In genomic region chr7:6189542-6189941, GRCm38 (mm10) we compare ENCODE assay signal across 12 mouse cellular contexts. TPM values are rescaled to one million over a fixed set of nuclear protein-coding genes. Genes with fewer than 3 reads are reported as not detected.
DNase-seq lines count a peak whose midpoint lies in the region; ATAC-seq and TF ChIP-seq lines count a peak whose summit lies in the region.
"Had no signal": no experiment of that assay in that cellular context is flagged by ENCODE, and none has a peak within 500 bp of the region (broad histone marks: within the 10 kb centered on the region; RNA-seq: fewer than 3 reads in every experiment).

No protein-coding gene starts in this region.

- no peaks in the 10 kb centered on the region for H3K79me2 ChIP-seq in heart, adult 2 months (replicated peaks; ENCODE audit: control insufficient read depth, insufficient read depth, low read length)

- no peak overlapping the region for H3K27ac ChIP-seq in heart, adult 2 months
- no peak overlapping the region for H3K27ac ChIP-seq in midbrain, embryonic 14.5 days (replicated peaks; ENCODE audit: low read depth, low read length)
- H3K27ac ChIP-seq in midbrain, embryonic 16.5 days (ENCODE audit: low read length) = no peak overlapping the region
- no peak overlapping the region for H3K27ac ChIP-seq in intestine, postnatal 0 days (ENCODE audit: low read depth, low read length)
- H3K27ac ChIP-seq: hindbrain, embryonic 15.5 days had no signal

- H3K36me3 ChIP-seq in heart, adult 2 months (ENCODE audit: control insufficient read depth, insufficient read depth, low read length) = no peaks in the 10 kb centered on the region
- H3K36me3 ChIP-seq in midbrain, embryonic 14.5 days (ENCODE audit: control insufficient read depth, insufficient read depth, low read length) = peaks cover 58% of the 10 kb centered on the region
- H3K36me3 ChIP-seq in midbrain, embryonic 16.5 days (ENCODE audit: control insufficient read depth, insufficient read depth, low read length) = peaks cover 40% of the 10 kb centered on the region
- peaks cover 38% of the 10 kb centered on the region for H3K36me3 ChIP-seq in intestine, postnatal 0 days (ENCODE audit: control insufficient read depth, insufficient read depth)

- no peak overlapping the region for H3K9ac ChIP-seq in heart, adult 2 months (ENCODE audit: low read depth, low read length)
- no peak overlapping the region for H3K9ac ChIP-seq in midbrain, embryonic 14.5 days (replicated peaks; ENCODE audit: low read length)
- no peak overlapping the region for H3K9ac ChIP-seq in midbrain, embryonic 16.5 days (ENCODE audit: low read depth, low read length)
- H3K9ac ChIP-seq in intestine, postnatal 0 days (ENCODE audit: low read depth, low read length) = no peak overlapping the region
- H3K9ac ChIP-seq: hindbrain, embryonic 15.5 days had no signal

- H3K27me3 ChIP-seq in heart, adult 2 months (ENCODE audit: control insufficient read depth, insufficient read depth, low read length) = no peaks in the 10 kb centered on the region
- no peaks in the 10 kb centered on the region for H3K27me3 ChIP-seq in midbrain, embryonic 14.5 days (ENCODE audit: control insufficient read depth, insufficient read depth, low read length)
- H3K27me3 ChIP-seq in midbrain, embryonic 16.5 days (ENCODE audit: control insufficient read depth, insufficient read depth, low read depth, low read length) = no peaks in the 10 kb centered on the region
- H3K27me3 ChIP-seq in intestine, postnatal 0 days (replicated peaks; ENCODE audit: control insufficient read depth, insufficient read depth, low read length) = no peaks in the 10 kb centered on the region
- H3K27me3 ChIP-seq: hindbrain, embryonic 15.5 days had no signal

- ATAC-seq in midbrain, embryonic 14.5 days (ENCODE audit: low FRiP score, low TSS enrichment) = peak; percentile 12; the same call in 1 of the 2 replicates
- no peak for ATAC-seq in midbrain, embryonic 16.5 days
- ATAC-seq in intestine, postnatal 0 days = 0 out of 2 replicates have a peak, but pooled peaks have one; percentile 11

- 0 out of 2 replicates have a peak, but pooled peaks have one; percentile 12 for TF ChIP-seq CTCF in heart, adult 2 months (IDR thresholded peaks at IDR 0.05)
- peak; percentile 57 for TF ChIP-seq CTCF in intestine, postnatal 0 days (IDR thresholded peaks at IDR 0.05; ENCODE audit: low read depth)

- 61% methylated on average over 45 of the region's 45 CpGs for WGBS in heart, adult 2 months
- WGBS in midbrain, embryonic 14.5 days = 50% methylated on average over 45 of the region's 45 CpGs
- 50% methylated on average over 44 of the region's 45 CpGs for WGBS in midbrain, embryonic 16.5 days
- WGBS in intestine, postnatal 0 days = 51% methylated on average over 45 of the region's 45 CpGs

- no peak for TF ChIP-seq EP300 in heart, adult 2 months (IDR thresholded peaks at IDR 0.05; ENCODE audit: insufficient read depth, low read depth, low read length)

- no peaks in the 10 kb centered on the region for H3K4me1 ChIP-seq in heart, adult 2 months (ENCODE audit: control insufficient read depth, insufficient read depth, low read length)
- H3K4me1 ChIP-seq in midbrain, embryonic 14.5 days (ENCODE audit: control insufficient read depth, insufficient read depth, low read length) = no peaks in the 10 kb centered on the region
- H3K4me1 ChIP-seq in midbrain, embryonic 16.5 days (ENCODE audit: control insufficient read depth, insufficient read depth, low read length) = no peaks in the 10 kb centered on the region
- no peaks in the 10 kb centered on the region for H3K4me1 ChIP-seq in intestine, postnatal 0 days (replicated peaks; ENCODE audit: control insufficient read depth, insufficient read depth, low read length)
- H3K4me1 ChIP-seq: hindbrain, embryonic 15.5 days had no signal

- TF ChIP-seq POLR2A in heart, adult 2 months (IDR thresholded peaks at IDR 0.05; ENCODE audit: insufficient read depth, low read depth, low read length) = no peak

- intact Hi-C loops in heart, adult 2 months (cut with DNase I) = no loop called here
- intact Hi-C loops in heart, postnatal 10 days (cut with DNase I) = no loop called here

- no peak overlapping the region for H3K4me3 ChIP-seq in heart, adult 2 months
- no peak overlapping the region for H3K4me3 ChIP-seq in midbrain, embryonic 14.5 days (replicated peaks; ENCODE audit: low read depth, low read length)
- H3K4me3 ChIP-seq in midbrain, embryonic 16.5 days (ENCODE audit: low read depth, low read length) = no peak overlapping the region
- no peak overlapping the region for H3K4me3 ChIP-seq in intestine, postnatal 0 days (ENCODE audit: low read depth, low read length)
- H3K4me3 ChIP-seq: hindbrain, embryonic 15.5 days had no signal

- H3K9me3 ChIP-seq in midbrain, embryonic 14.5 days (ENCODE audit: control insufficient read depth, low read length) = no peaks in the 10 kb centered on the region
- no peaks in the 10 kb centered on the region for H3K9me3 ChIP-seq in midbrain, embryonic 16.5 days (replicated peaks; ENCODE audit: control insufficient read depth, low read length, poor library complexity, severe bottlenecking)
- H3K9me3 ChIP-seq in intestine, postnatal 0 days (ENCODE audit: control insufficient read depth) = no peaks in the 10 kb centered on the region
- H3K9me3 ChIP-seq: hindbrain, embryonic 15.5 days had no signal

- no peak overlapping the region for H3K4me2 ChIP-seq in midbrain, embryonic 14.5 days (ENCODE audit: low read length)
- no peak overlapping the region for H3K4me2 ChIP-seq in midbrain, embryonic 16.5 days (ENCODE audit: low read length)
- H3K4me2 ChIP-seq in intestine, postnatal 0 days (replicated peaks; ENCODE audit: low read depth) = no peak overlapping the region
- H3K4me2 ChIP-seq: hindbrain, embryonic 15.5 days had no signal

- DNase-seq in heart, adult 2 months = no peak
- DNase-seq in heart, postnatal 10 days = no peak
- DNase-seq in midbrain, embryonic 14.5 days = peak; percentile 28
- peak; percentile 51 for DNase-seq in testis, postnatal 10 days (ENCODE audit: low spot score)
- DNase-seq in thymus, postnatal 25 days = no peak
- no peak for DNase-seq in layer of hippocampus, postnatal 25 days (ENCODE audit: extremely low spot score in 1 of 2, low spot score in 1 of 2)

RNA-seq across cellular contexts. Expression of gene Galp, which starts 7.3 kb away (rescaled TPM):
- not detected for total RNA-seq in heart, adult 2 months (2021)
- polyA plus RNA-seq in heart, adult 2 months (2012; rRNA removed) = not detected in 2 replicates
- not detected for total RNA-seq in heart, postnatal 10 days (2021)
- polyA plus RNA-seq in midbrain, embryonic 14.5 days (2014; fragmentation: Nextera tagmentation; extraction: Ambion mirVana) = not detected in 2 replicates
- polyA plus RNA-seq in midbrain, embryonic 16.5 days (2015; fragmentation: Nextera tagmentation; extraction: Ambion mirVana) = not detected in 2 replicates
- not detected in 2 replicates for polyA plus RNA-seq in intestine, postnatal 0 days (2015; fragmentation: Nextera tagmentation; extraction: Ambion mirVana)
- total RNA-seq in layer of hippocampus, postnatal 25 days (2021) = not detected
- total RNA-seq: left cerebral cortex, postnatal 25 days had no signal
- polyA plus RNA-seq: hindbrain, embryonic 15.5 days; neural tube, embryonic 14.5 days; spleen, adult 2 months had no signal

RNA-seq across cellular contexts. Expression of gene Zfp444, which starts 17.5 kb away (rescaled TPM):
- total RNA-seq in heart, adult 2 months (2021) = 10 to 100 TPM; 11.0 to 12.7 TPM
- polyA plus RNA-seq in heart, adult 2 months (2012; rRNA removed) = 8.1 and 10.9 TPM in 2 replicates
- total RNA-seq in heart, postnatal 10 days (2021) = 10 to 100 TPM; 11.8 to 13.8 TPM
- 82.8 and 94.7 TPM in 2 replicates for polyA plus RNA-seq in midbrain, embryonic 14.5 days (2014; fragmentation: Nextera tagmentation; extraction: Ambion mirVana)
- 94.9 and 95.7 TPM in 2 replicates for polyA plus RNA-seq in midbrain, embryonic 16.5 days (2015; fragmentation: Nextera tagmentation; extraction: Ambion mirVana)
- 18.5 and 18.7 TPM in 2 replicates for polyA plus RNA-seq in intestine, postnatal 0 days (2015; fragmentation: Nextera tagmentation; extraction: Ambion mirVana)
- total RNA-seq in layer of hippocampus, postnatal 25 days (2021) = 10 to 100 TPM; 58.2 to 66.7 TPM

RNA-seq across cellular contexts. Expression of gene Zscan5b, which starts 32.5 kb away (rescaled TPM):
- not detected for total RNA-seq in heart, adult 2 months (2021)
- not detected in 2 replicates for polyA plus RNA-seq in heart, adult 2 months (2012; rRNA removed)
- not detected for total RNA-seq in heart, postnatal 10 days (2021)
- not detected in 2 replicates for polyA plus RNA-seq in midbrain, embryonic 14.5 days (2014; fragmentation: Nextera tagmentation; extraction: Ambion mirVana)
- not detected in 2 replicates for polyA plus RNA-seq in midbrain, embryonic 16.5 days (2015; fragmentation: Nextera tagmentation; extraction: Ambion mirVana)
- polyA plus RNA-seq in intestine, postnatal 0 days (2015; fragmentation: Nextera tagmentation; extraction: Ambion mirVana) = not detected in 2 replicates
- total RNA-seq in layer of hippocampus, postnatal 25 days (2021) = not detected
- total RNA-seq: left cerebral cortex, postnatal 25 days had no signal
- polyA plus RNA-seq: hindbrain, embryonic 15.5 days; neural tube, embryonic 14.5 days; spleen, adult 2 months had no signal

RNA-seq across cellular contexts. Expression of gene Zfp787, which starts 33.7 kb away (rescaled TPM):
- 10 to 100 TPM; 28.4 to 35.2 TPM for total RNA-seq in heart, adult 2 months (2021)
- polyA plus RNA-seq in heart, adult 2 months (2012; rRNA removed) = 29.6 and 32.5 TPM in 2 replicates
- 10 to 100 TPM; 44.2 to 48.6 TPM for total RNA-seq in heart, postnatal 10 days (2021)
- polyA plus RNA-seq in midbrain, embryonic 14.5 days (2014; fragmentation: Nextera tagmentation; extraction: Ambion mirVana) = 12.0 and 19.1 TPM in 2 replicates
- 22.5 and 23.1 TPM in 2 replicates for polyA plus RNA-seq in midbrain, embryonic 16.5 days (2015; fragmentation: Nextera tagmentation; extraction: Ambion mirVana)
- polyA plus RNA-seq in intestine, postnatal 0 days (2015; fragmentation: Nextera tagmentation; extraction: Ambion mirVana) = 42.2 and 46.5 TPM in 2 replicates
- total RNA-seq in layer of hippocampus, postnatal 25 days (2021) = 10 to 100 TPM; 25.5 to 28.2 TPM

Comparison
In these comparisons a context has a peak if more than half of its experiments do, and no peak if none do; other contexts are left out.
1. DNase-seq: peak in midbrain, embryonic 14.5 days (single experiment) and testis, postnatal 10 days (single experiment); none in heart, adult 2 months (0 of 2), heart, postnatal 10 days (0 of 2), thymus, postnatal 25 days (single experiment) and layer of hippocampus, postnatal 25 days (0 of 2).